Mouse (Mus musculus) hindbrain, embryonic 10.5 days (tissue): ENCODE measurements at regions not wholly inside any gene's neighbourhood (a gene's known extent, or its start where the extent isn't known, plus 50 kb on each side); places are given as distances from the start of the nearest gene placed in this dataset.
A peak's percentile ranks its signal among the peaks of the same experiment; 100 is the strongest.

Source experiments
- DNase-seq: peaks from one replicate; pipeline ENCODE4 v3.0.0-alpha.2; 2017; ENCODE audit warnings: low spot score
- H3K27ac ChIP-seq: fragments of 300-500 bp; sonication (generic); 2 replicates; pipeline ENCODE4 v1.5.1; 2016; ENCODE audit warnings: mild to moderate bottlenecking, moderate library complexity
- H3K27me3 ChIP-seq: fragments of 300-500 bp; sonication (generic); 2 replicates; pipeline ENCODE4 v1.6.1; 2016; ENCODE audit warnings: mild to moderate bottlenecking; ENCODE audit not compliant: poor library complexity, insufficient read depth, severe bottlenecking
- H3K36me3 ChIP-seq: fragments of 300-500 bp; sonication (generic); 2 replicates; pipeline ENCODE4 v1.6.1; 2016; ENCODE audit warnings: mild to moderate bottlenecking, moderate library complexity
- H3K4me1 ChIP-seq: fragments of 300-500 bp; sonication (generic); replicated peaks from 2 replicates; pipeline ENCODE4 v1.6.1; 2016; ENCODE audit warnings: mild to moderate bottlenecking
- H3K4me3 ChIP-seq: fragments of 300-500 bp; sonication (generic); 2 replicates; pipeline ENCODE4 v1.5.1; 2016; ENCODE audit warnings: mild to moderate bottlenecking, moderate library complexity
- H3K9me3 ChIP-seq: fragments of 300-500 bp; sonication (generic); 2 replicates; pipeline ENCODE4 v1.6.1; 2016; ENCODE audit warnings: mild to moderate bottlenecking, moderate library complexity
- WGBS: fragments of 180-500 bp; shearing (Covaris S2); methylation state at CpG from one replicate; pipeline ENCODE4 v1.1.7; 2016; 5-methylcytosine and 5-hydroxymethylcytosine counted together

- Histone ChIP-seq H3K4me1 (0 out of 2 replicates have a peak, but pooled peaks cover 10% of the 10 kb centered on the region), H3K9me3 (no peaks in the 10 kb centered on the region), H3K27ac (no peak overlapping the region), H3K27me3 (no peaks in the 10 kb centered on the region), H3K4me3 (no peak overlapping the region), H3K36me3 (no peaks in the 10 kb centered on the region)
- no peak for DNase-seq
- WGBS, result 93% methylated on average over 3 of the region's 3 CpGs
These were observed 356.6 kb upstream of the Mmadhc start for GRCm38 (mm10) chr2:50653121-50653615.

DNA sequence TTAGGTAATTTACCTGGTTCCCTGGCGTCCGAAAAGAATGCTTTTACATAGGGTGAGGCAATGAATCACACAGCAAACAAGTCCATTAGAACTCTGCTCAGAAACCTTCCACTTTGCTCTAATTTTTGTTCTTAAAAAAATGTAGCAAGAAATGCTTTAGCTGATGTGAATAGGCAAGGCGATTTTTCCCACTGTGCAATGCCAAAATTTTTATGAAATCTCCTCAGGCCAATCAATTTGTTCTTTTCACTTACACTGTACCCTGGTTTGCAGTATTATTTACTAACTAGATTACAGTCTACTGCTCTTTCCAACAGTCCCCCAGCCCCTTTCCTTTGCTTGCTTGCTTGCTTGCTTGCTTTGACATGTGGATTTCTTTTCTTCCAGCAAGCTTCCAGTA, 353.1 kb upstream of the Mmadhc start:
- Histone ChIP-seq H3K27ac (no peak overlapping the region), H3K4me1 (0 out of 2 replicates have a peak, but pooled peaks cover 6% of the 10 kb centered on the region), H3K27me3 (no peaks in the 10 kb centered on the region), H3K9me3 (no peaks in the 10 kb centered on the region), H3K36me3 (no peaks in the 10 kb centered on the region), H3K4me3 (no peak overlapping the region)
- WGBS, result 85% methylated on average over 3 of the region's 3 CpGs
- no peak for DNase-seq

DNA sequence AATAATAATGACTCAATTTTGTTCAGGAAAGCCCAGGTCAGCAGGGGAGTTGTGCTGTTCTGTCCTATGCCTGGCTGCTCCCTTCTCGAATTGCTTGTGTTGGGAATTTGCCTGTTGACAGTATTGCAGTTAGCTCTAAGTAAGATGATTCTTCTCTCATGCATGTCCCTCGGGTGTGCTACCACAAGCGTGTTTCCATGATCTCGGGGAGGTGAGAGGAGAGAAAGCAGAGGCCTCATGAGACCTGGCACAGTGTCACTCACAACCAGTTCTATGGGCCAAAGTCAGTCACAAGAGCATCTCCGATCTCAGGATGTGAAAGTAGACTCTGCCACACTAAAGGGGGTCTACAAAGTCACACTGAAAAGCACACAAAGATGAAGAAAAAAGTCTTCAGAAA, 346.6 kb upstream of the Mmadhc start:
- no peaks in the 10 kb centered on the region for H3K4me1 ChIP-seq
- no peak overlapping the region for H3K27ac ChIP-seq
- H3K9me3 ChIP-seq, result no peaks in the 10 kb centered on the region
- WGBS, result 61% methylated on average over 5 of the region's 5 CpGs
- H3K4me3 ChIP-seq, result no peak overlapping the region
- no peaks in the 10 kb centered on the region for H3K36me3 ChIP-seq
- no peak for DNase-seq
- H3K27me3 ChIP-seq, result no peaks in the 10 kb centered on the region

DNA sequence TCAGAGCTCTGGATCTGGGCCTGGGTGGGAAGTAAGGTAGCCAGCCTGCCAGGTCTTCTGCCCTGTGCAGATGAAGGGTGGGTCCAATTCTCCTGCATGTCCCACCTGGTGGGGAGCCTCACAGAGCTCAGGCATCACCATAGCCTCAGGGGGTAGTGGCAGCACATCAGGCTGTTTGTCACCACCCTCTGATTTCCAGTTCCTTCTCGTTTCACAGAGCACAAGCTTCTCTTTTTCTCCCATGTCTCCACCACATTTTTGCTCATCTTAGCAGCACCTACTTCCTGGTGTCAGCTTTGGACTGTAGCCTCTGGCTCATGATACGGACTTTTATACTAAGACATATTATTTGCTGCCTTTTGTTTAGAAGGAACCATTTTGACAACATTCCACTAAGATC, 345.6 kb upstream of the Mmadhc start:
- Histone ChIP-seq H3K27ac (no peak overlapping the region), H3K4me3 (no peak overlapping the region), H3K36me3 (no peaks in the 10 kb centered on the region), H3K4me1 (no peaks in the 10 kb centered on the region), H3K27me3 (no peaks in the 10 kb centered on the region), H3K9me3 (no peaks in the 10 kb centered on the region)
- WGBS, result 70% methylated on average over 2 of the region's 2 CpGs
- DNase-seq, result no peak

GRCm38 (mm10) chr2:50635896-50636295, 339.3 kb upstream of the Mmadhc start:
- no peaks in the 10 kb centered on the region for H3K27me3 ChIP-seq
- no peak for DNase-seq
- WGBS, result 78% methylated on average over 2 of the region's 2 CpGs
- H3K4me1 ChIP-seq, result no peaks in the 10 kb centered on the region
- H3K36me3 ChIP-seq, result no peaks in the 10 kb centered on the region
- H3K4me3 ChIP-seq, result no peak overlapping the region
- no peaks in the 10 kb centered on the region for H3K9me3 ChIP-seq
- H3K27ac ChIP-seq, result no peak overlapping the region

DNA sequence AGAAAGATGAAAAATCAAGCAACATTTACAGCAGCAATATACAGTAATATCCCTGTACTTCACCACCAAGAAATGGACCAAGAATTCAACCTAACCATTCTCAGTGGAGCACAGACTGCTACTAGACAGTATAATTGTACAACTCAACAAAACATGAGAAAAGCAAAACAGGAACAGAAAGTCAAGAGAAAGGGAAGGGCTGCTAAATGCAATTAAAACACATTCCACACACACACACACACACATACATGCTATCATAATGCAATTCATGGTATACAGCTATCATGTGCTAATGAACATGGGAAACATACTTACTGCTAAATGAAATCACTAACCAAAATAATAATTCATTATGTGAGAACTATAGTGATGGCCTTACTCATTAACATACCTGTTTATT, 335.2 kb upstream of the Mmadhc start:
- Histone ChIP-seq H3K27me3 (no peaks in the 10 kb centered on the region), H3K9me3 (no peaks in the 10 kb centered on the region), H3K36me3 (no peaks in the 10 kb centered on the region), H3K4me1 (no peaks in the 10 kb centered on the region), H3K4me3 (no peak overlapping the region), H3K27ac (no peak overlapping the region)
- no peak for DNase-seq

DNA sequence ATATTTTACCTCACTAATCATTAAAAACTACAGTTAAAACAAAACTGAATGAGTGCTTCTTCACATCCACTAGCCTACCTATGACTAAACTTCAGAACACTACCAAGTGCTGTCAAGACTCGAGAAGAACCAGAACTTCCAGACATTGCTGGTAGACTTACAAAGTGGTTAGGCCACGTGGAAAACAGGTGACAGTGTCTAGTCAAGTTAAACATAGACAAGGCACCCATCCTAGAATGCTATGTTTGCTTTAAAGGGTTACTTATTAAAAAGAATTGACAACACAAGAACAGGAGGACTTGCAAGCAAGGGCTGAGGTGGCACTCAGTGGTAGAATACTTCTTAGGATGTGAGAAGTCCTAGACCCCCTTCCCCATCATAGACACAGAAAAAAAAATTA, 330.9 kb upstream of the Mmadhc start:
- H3K4me3 ChIP-seq, result no peak overlapping the region
- H3K4me1 ChIP-seq, result no peaks in the 10 kb centered on the region
- no peak for DNase-seq
- H3K27me3 ChIP-seq, result no peaks in the 10 kb centered on the region
- no peak overlapping the region for H3K27ac ChIP-seq
- no peaks in the 10 kb centered on the region for H3K36me3 ChIP-seq
- WGBS, result 88% methylated on average over 2 of the region's 2 CpGs
- no peaks in the 10 kb centered on the region for H3K9me3 ChIP-seq

DNA sequence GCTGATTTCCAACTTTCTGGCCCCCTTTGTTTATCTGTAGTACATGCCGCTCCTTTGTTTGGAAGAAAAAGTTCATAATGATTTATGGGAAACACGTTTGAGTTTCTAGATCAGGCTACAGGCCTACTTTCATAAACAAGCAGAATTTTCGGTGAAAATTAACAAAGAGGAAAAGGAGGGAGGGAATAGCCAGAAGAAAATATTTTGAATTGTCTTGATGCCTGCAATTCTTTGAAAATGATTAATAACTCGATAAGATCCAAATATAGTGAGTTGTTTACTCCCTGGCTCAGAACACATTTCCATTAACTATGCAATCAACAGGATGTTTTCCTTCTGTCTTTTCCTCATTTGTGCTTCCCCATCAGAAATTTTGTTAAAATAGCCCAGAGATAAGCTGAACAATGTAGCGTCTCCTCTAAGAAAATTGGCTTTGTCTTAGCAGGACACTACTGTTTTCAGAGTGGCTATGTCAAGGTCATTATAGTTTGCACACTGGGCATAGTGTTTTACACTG, 328.7 kb upstream of the Mmadhc start:
- no peak overlapping the region for H3K27ac ChIP-seq
- H3K9me3 ChIP-seq, result no peaks in the 10 kb centered on the region
- no peaks in the 10 kb centered on the region for H3K27me3 ChIP-seq
- 86% methylated on average over 5 of the region's 5 CpGs for WGBS
- no peak for DNase-seq
- H3K36me3 ChIP-seq, result no peaks in the 10 kb centered on the region
- no peaks in the 10 kb centered on the region for H3K4me1 ChIP-seq
- no peak overlapping the region for H3K4me3 ChIP-seq

GRCm38 (mm10) chr2:50609086-50609485, 312.5 kb upstream of the Mmadhc start:
- no peak overlapping the region for H3K4me3 ChIP-seq
- DNase-seq, result no peak
- 70% methylated on average over 1 of the region's 1 CpGs for WGBS
- H3K27ac ChIP-seq, result 0 out of 2 replicates have a peak overlapping the region, but pooled peaks have one; percentile 3
- no peaks in the 10 kb centered on the region for H3K4me1 ChIP-seq
- no peaks in the 10 kb centered on the region for H3K9me3 ChIP-seq
- no peaks in the 10 kb centered on the region for H3K27me3 ChIP-seq
- H3K36me3 ChIP-seq, result no peaks in the 10 kb centered on the region

DNA sequence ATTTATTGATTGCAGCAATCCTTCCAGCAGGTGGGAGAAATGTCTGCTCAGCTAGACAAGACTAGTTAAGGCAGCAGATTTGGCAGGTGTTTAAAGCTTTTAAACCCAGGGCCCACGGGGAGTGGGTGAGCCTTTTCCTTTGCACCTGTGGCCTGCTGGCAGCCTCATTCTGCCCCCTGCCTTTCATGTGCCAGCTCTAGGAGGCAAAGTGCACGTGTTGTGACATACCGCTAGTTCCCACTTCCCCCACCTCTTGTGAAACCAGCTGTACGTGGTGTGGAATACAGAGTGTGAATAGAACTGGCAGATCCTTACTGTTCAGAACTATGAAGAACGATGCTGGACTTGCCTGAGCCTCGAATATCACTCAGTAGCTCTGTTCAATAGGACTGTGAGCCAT, 292.6 kb upstream of the Mmadhc start:
- Histone ChIP-seq H3K36me3 (no peaks in the 10 kb centered on the region), H3K27me3 (no peaks in the 10 kb centered on the region), H3K4me3 (no peak overlapping the region), H3K4me1 (0 out of 2 replicates have a peak, but pooled peaks cover 3% of the 10 kb centered on the region), H3K9me3 (no peaks in the 10 kb centered on the region), H3K27ac (no peak overlapping the region; the same call in 1 of the 2 replicates)
- DNase-seq, result no peak
- WGBS, result 81% methylated on average over 6 of the region's 6 CpGs

GRCm38 (mm10) chr2:50588652-50589051, 292.1 kb upstream of the Mmadhc start:
- H3K27ac ChIP-seq, result no peak overlapping the region
- WGBS, result 80% methylated on average over 6 of the region's 6 CpGs
- H3K36me3 ChIP-seq, result no peaks in the 10 kb centered on the region
- no peak for DNase-seq
- H3K9me3 ChIP-seq, result no peaks in the 10 kb centered on the region
- H3K4me3 ChIP-seq, result no peak overlapping the region
- H3K27me3 ChIP-seq, result no peaks in the 10 kb centered on the region
- 0 out of 2 replicates have a peak, but pooled peaks cover 3% of the 10 kb centered on the region for H3K4me1 ChIP-seq

GRCm38 (mm10) chr2:50586321-50587050, 289.9 kb upstream of the Mmadhc start:
- Histone ChIP-seq H3K4me1 (0 out of 2 replicates have a peak, but pooled peaks cover 3% of the 10 kb centered on the region), H3K27me3 (no peaks in the 10 kb centered on the region), H3K4me3 (no peak overlapping the region), H3K27ac (no peak overlapping the region), H3K36me3 (no peaks in the 10 kb centered on the region), H3K9me3 (no peaks in the 10 kb centered on the region)
- WGBS, result 71% methylated on average over 6 of the region's 6 CpGs
- DNase-seq, result no peak

- no peaks in the 10 kb centered on the region for H3K4me1 ChIP-seq
- no peaks in the 10 kb centered on the region for H3K9me3 ChIP-seq
- no peak overlapping the region for H3K4me3 ChIP-seq
- H3K36me3 ChIP-seq, result no peaks in the 10 kb centered on the region
- no peaks in the 10 kb centered on the region for H3K27me3 ChIP-seq
- WGBS, result 83% methylated on average over 2 of the region's 2 CpGs
- no peak overlapping the region for H3K27ac ChIP-seq
- no peak for DNase-seq
These were observed 283.0 kb upstream of the Mmadhc start for GRCm38 (mm10) chr2:50579620-50580019.
